Mouse (Mus musculus): ENCODE measurements around the gene Zfp423. TPM values are rescaled to one million over a fixed set of nuclear protein-coding genes. Genes with fewer than 3 reads are reported as not detected.

Gene Zfp423
- polyA plus RNA-seq, 1 experiment from 2014 or later: 7.0 TPM

- no peak for ATAC-seq (ENCODE audit: insufficient read depth, low FRiP score)
- no peaks in the 10 kb centered on the region for H3K9me3 ChIP-seq (replicated peaks; ENCODE audit: control insufficient read depth, low read length)
Observed at GRCm38 (mm10) chr8:87657488-87657887, 301.9 kb downstream of the Zfp423 start.

GRCm38 (mm10) chr8:87656484-87657230, 302.7 kb downstream of the Zfp423 start:
- H3K9ac ChIP-seq (ENCODE audit: low read length): peak overlapping the region; percentile 45
- WGBS: 6% methylated on average over 35 of the region's 35 CpGs
- no peaks in the 10 kb centered on the region for H3K9me3 ChIP-seq (replicated peaks; ENCODE audit: control insufficient read depth, low read length)
- H3K4me2 ChIP-seq (ENCODE audit: low read depth, low read length): peak overlapping the region; percentile 65
- H3K27me3 ChIP-seq (ENCODE audit: control insufficient read depth, insufficient read depth, low read length): peaks cover 6% of the 10 kb centered on the region; the same call in 1 of the 2 replicates
- H3K36me3 ChIP-seq (ENCODE audit: control insufficient read depth, insufficient read depth, low read length): no peaks in the 10 kb centered on the region
- H3K27ac ChIP-seq (ENCODE audit: low read length): no peak overlapping the region
- peaks cover 7% of the 10 kb centered on the region; the same call in 1 of the 2 replicates for H3K4me1 ChIP-seq (ENCODE audit: control insufficient read depth, insufficient read depth, low read length)
- H3K4me3 ChIP-seq (replicated peaks; ENCODE audit: low read length): peak overlapping the region; percentile 47
- ATAC-seq (ENCODE audit: insufficient read depth, low FRiP score): peak; percentile 86

More at GRCm38 (mm10) chr8:87657488-87657887, 301.9 kb downstream of the Zfp423 start:
- H3K27me3 ChIP-seq (ENCODE audit: control insufficient read depth, insufficient read depth, low read length): peaks cover 11% of the 10 kb centered on the region
- H3K4me3 ChIP-seq (replicated peaks; ENCODE audit: low read length): no peak overlapping the region
- no peak overlapping the region for H3K9ac ChIP-seq (ENCODE audit: low read length)
- no peaks in the 10 kb centered on the region for H3K36me3 ChIP-seq (ENCODE audit: control insufficient read depth, insufficient read depth, low read length)
- WGBS: 71% methylated on average over 4 of the region's 4 CpGs
- peaks cover 7% of the 10 kb centered on the region; the same call in 1 of the 2 replicates for H3K4me1 ChIP-seq (ENCODE audit: control insufficient read depth, insufficient read depth, low read length)
- H3K27ac ChIP-seq (ENCODE audit: low read length): no peak overlapping the region
- no peak overlapping the region for H3K4me2 ChIP-seq (ENCODE audit: low read depth, low read length)

GRCm38 (mm10) chr8:87655946-87656345, 303.4 kb downstream of the Zfp423 start:
- Histone ChIP-seq H3K36me3 (ENCODE audit: control insufficient read depth, insufficient read depth, low read length) (no peaks in the 10 kb centered on the region), H3K9me3 (replicated peaks; ENCODE audit: control insufficient read depth, low read length) (no peaks in the 10 kb centered on the region)
- 70% methylated on average over 9 of the region's 9 CpGs for WGBS

GRCm38 (mm10) chr8:87647781-87648180, 311.6 kb downstream of the Zfp423 start:
- no peak overlapping the region for H3K4me3 ChIP-seq (replicated peaks; ENCODE audit: low read length)
- no peak for ATAC-seq (ENCODE audit: insufficient read depth, low FRiP score)
- whole genome bisulfite sequencing: 86% methylated on average over 9 of the region's 9 CpGs
- H3K4me2 ChIP-seq (ENCODE audit: low read depth, low read length): no peak overlapping the region
- peaks cover 8% of the 10 kb centered on the region; the same call in 1 of the 2 replicates for H3K4me1 ChIP-seq (ENCODE audit: control insufficient read depth, insufficient read depth, low read length)
- H3K9me3 ChIP-seq (replicated peaks; ENCODE audit: control insufficient read depth, low read length): no peaks in the 10 kb centered on the region
- H3K9ac ChIP-seq (ENCODE audit: low read length): no peak overlapping the region
- H3K27me3 ChIP-seq (ENCODE audit: control insufficient read depth, insufficient read depth, low read length): no peaks in the 10 kb centered on the region
- no peaks in the 10 kb centered on the region for H3K36me3 ChIP-seq (ENCODE audit: control insufficient read depth, insufficient read depth, low read length)
- no peak overlapping the region for H3K27ac ChIP-seq (ENCODE audit: low read length)

More at GRCm38 (mm10) chr8:87655946-87656345, 303.4 kb downstream of the Zfp423 start:
- Histone ChIP-seq H3K27me3 (ENCODE audit: control insufficient read depth, insufficient read depth, low read length) (no peaks in the 10 kb centered on the region), H3K27ac (ENCODE audit: low read length) (no peak overlapping the region), H3K4me2 (ENCODE audit: low read depth, low read length) (peak overlapping the region; percentile 65), H3K9ac (ENCODE audit: low read length) (no peak overlapping the region), H3K4me3 (replicated peaks; ENCODE audit: low read length) (no peak overlapping the region), H3K4me1 (ENCODE audit: control insufficient read depth, insufficient read depth, low read length) (peaks cover 7% of the 10 kb centered on the region; the same call in 1 of the 2 replicates)
- ATAC-seq (ENCODE audit: insufficient read depth, low FRiP score): 0 out of 2 replicates have a peak, but pooled peaks have one; percentile 34

GRCm38 (mm10) chr8:87645829-87646483, 313.4 kb downstream of the Zfp423 start:
- no peaks in the 10 kb centered on the region for H3K9me3 ChIP-seq (replicated peaks; ENCODE audit: control insufficient read depth, low read length)
- H3K9ac ChIP-seq (ENCODE audit: low read length): no peak overlapping the region
- no peaks in the 10 kb centered on the region for H3K36me3 ChIP-seq (ENCODE audit: control insufficient read depth, insufficient read depth, low read length)
- no peaks in the 10 kb centered on the region for H3K27me3 ChIP-seq (ENCODE audit: control insufficient read depth, insufficient read depth, low read length)
- 69% methylated on average over 5 of the region's 5 CpGs for WGBS
- H3K4me2 ChIP-seq (ENCODE audit: low read depth, low read length): no peak overlapping the region
- ATAC-seq (ENCODE audit: insufficient read depth, low FRiP score): no peak
- H3K4me1 ChIP-seq (ENCODE audit: control insufficient read depth, insufficient read depth, low read length): peaks cover 8% of the 10 kb centered on the region; the same call in 1 of the 2 replicates
- H3K27ac ChIP-seq (ENCODE audit: low read length): no peak overlapping the region
- H3K4me3 ChIP-seq (replicated peaks; ENCODE audit: low read length): no peak overlapping the region

GRCm38 (mm10) chr8:87645371-87645770, 314.0 kb downstream of the Zfp423 start:
- ATAC-seq (ENCODE audit: insufficient read depth, low FRiP score): no peak
- WGBS: 38% methylated on average over 6 of the region's 6 CpGs
- no peak overlapping the region for H3K9ac ChIP-seq (ENCODE audit: low read length)
- no peak overlapping the region for H3K27ac ChIP-seq (ENCODE audit: low read length)
- no peak overlapping the region for H3K4me3 ChIP-seq (replicated peaks; ENCODE audit: low read length)
- H3K27me3 ChIP-seq (ENCODE audit: control insufficient read depth, insufficient read depth, low read length): no peaks in the 10 kb centered on the region
- no peaks in the 10 kb centered on the region for H3K9me3 ChIP-seq (replicated peaks; ENCODE audit: control insufficient read depth, low read length)
- peaks cover 8% of the 10 kb centered on the region; the same call in 1 of the 2 replicates for H3K4me1 ChIP-seq (ENCODE audit: control insufficient read depth, insufficient read depth, low read length)
- no peak overlapping the region for H3K4me2 ChIP-seq (ENCODE audit: low read depth, low read length)
- no peaks in the 10 kb centered on the region for H3K36me3 ChIP-seq (ENCODE audit: control insufficient read depth, insufficient read depth, low read length)

- peaks cover 8% of the 10 kb centered on the region; the same call in 1 of the 2 replicates for H3K4me1 ChIP-seq (ENCODE audit: control insufficient read depth, insufficient read depth, low read length)
- H3K27ac ChIP-seq (ENCODE audit: low read length): no peak overlapping the region
- ATAC-seq (ENCODE audit: insufficient read depth, low FRiP score): no peak
- H3K4me2 ChIP-seq (ENCODE audit: low read depth, low read length): no peak overlapping the region
- no peak overlapping the region for H3K9ac ChIP-seq (ENCODE audit: low read length)
- H3K27me3 ChIP-seq (ENCODE audit: control insufficient read depth, insufficient read depth, low read length): no peaks in the 10 kb centered on the region
- H3K9me3 ChIP-seq (replicated peaks; ENCODE audit: control insufficient read depth, low read length): no peaks in the 10 kb centered on the region
- no peak overlapping the region for H3K4me3 ChIP-seq (replicated peaks; ENCODE audit: low read length)
- no peaks in the 10 kb centered on the region for H3K36me3 ChIP-seq (ENCODE audit: control insufficient read depth, insufficient read depth, low read length)
- 46% methylated on average over 3 of the region's 3 CpGs for WGBS
Observed at GRCm38 (mm10) chr8:87640930-87641329, 318.5 kb downstream of the Zfp423 start.

GRCm38 (mm10) chr8:87636226-87636742, 323.1 kb downstream of the Zfp423 start:
- 58% methylated on average over 11 of the region's 11 CpGs for WGBS
- no peak overlapping the region for H3K27ac ChIP-seq (ENCODE audit: low read length)
- no peaks in the 10 kb centered on the region for H3K27me3 ChIP-seq (ENCODE audit: control insufficient read depth, insufficient read depth, low read length)
- no peaks in the 10 kb centered on the region for H3K9me3 ChIP-seq (replicated peaks; ENCODE audit: control insufficient read depth, low read length)
- no peak overlapping the region for H3K4me3 ChIP-seq (replicated peaks; ENCODE audit: low read length)
- ATAC-seq (ENCODE audit: insufficient read depth, low FRiP score): no peak
- no peaks in the 10 kb centered on the region for H3K36me3 ChIP-seq (ENCODE audit: control insufficient read depth, insufficient read depth, low read length)
- no peak overlapping the region for H3K9ac ChIP-seq (ENCODE audit: low read length)
- no peak overlapping the region for H3K4me2 ChIP-seq (ENCODE audit: low read depth, low read length)
- H3K4me1 ChIP-seq (ENCODE audit: control insufficient read depth, insufficient read depth, low read length): no peaks in the 10 kb centered on the region

GRCm38 (mm10) chr8:87631776-87632175, 327.6 kb downstream of the Zfp423 start:
- Histone ChIP-seq H3K9me3 (replicated peaks; ENCODE audit: control insufficient read depth, low read length) (no peaks in the 10 kb centered on the region), H3K27me3 (ENCODE audit: control insufficient read depth, insufficient read depth, low read length) (no peaks in the 10 kb centered on the region), H3K4me2 (ENCODE audit: low read depth, low read length) (no peak overlapping the region), H3K4me1 (ENCODE audit: control insufficient read depth, insufficient read depth, low read length) (no peaks in the 10 kb centered on the region; the same call in 1 of the 2 replicates), H3K4me3 (replicated peaks; ENCODE audit: low read length) (no peak overlapping the region), H3K9ac (ENCODE audit: low read length) (no peak overlapping the region), H3K36me3 (ENCODE audit: control insufficient read depth, insufficient read depth, low read length) (no peaks in the 10 kb centered on the region), H3K27ac (ENCODE audit: low read length) (no peak overlapping the region)
- 71% methylated on average over 7 of the region's 7 CpGs for WGBS
- no peak for ATAC-seq (ENCODE audit: insufficient read depth, low FRiP score)
